Mouse (Mus musculus): Measurements from ENCODE around the gene Klc4.

The Klc4 gene

DNA sequence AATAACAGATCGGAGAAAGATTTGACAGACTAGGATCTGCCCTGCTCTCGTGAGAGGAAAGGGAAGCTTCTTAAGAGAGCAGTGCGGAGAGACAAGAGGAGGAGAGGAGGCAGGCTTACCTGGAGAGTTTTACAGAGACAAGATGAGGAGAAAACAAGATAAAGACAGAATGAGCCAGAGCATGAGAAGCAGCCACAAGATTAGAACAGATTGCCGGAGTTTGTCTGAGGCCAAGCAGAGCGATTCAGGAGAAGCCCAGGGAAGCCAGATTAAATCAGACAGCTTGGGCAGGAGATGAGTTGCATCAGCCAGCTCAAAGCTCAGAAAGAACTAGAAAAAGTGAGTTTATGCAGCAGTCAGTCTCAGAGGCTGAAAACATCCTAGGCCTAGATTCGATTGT, 56.9 kb downstream of the Klc4 start:
- no peak for DNase-seq (ENCODE audit: low spot score)

- no peak for DNase-seq (ENCODE audit: low spot score)
Measured at GRCm38 (mm10) chr17:46588173-46588572, 57.6 kb downstream of the Klc4 start.

DNA sequence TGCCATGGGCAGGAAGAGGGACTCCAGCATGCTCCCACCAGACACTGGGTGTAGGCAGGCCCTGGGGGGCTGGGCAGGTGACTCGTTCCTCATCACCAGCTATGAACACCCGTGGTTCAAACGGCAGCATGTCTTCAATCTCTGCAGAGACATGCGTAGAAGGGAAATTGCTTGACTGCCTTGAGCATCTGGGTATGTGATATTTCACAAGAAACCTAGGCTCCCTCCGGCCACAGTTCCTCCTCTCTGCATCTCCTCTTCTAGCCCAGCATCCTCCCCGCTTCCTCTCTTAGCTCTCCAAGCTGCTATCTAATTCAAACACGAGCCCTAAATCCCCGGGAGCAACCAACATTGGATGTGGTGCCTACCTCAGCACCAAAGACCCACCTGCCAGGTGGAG, 59.5 kb downstream of the Klc4 start:
- DNase-seq (ENCODE audit: low spot score), result no peak

Measured in left cerebral cortex, adult 11 months (tissue).